In the genomic region with DNA sequence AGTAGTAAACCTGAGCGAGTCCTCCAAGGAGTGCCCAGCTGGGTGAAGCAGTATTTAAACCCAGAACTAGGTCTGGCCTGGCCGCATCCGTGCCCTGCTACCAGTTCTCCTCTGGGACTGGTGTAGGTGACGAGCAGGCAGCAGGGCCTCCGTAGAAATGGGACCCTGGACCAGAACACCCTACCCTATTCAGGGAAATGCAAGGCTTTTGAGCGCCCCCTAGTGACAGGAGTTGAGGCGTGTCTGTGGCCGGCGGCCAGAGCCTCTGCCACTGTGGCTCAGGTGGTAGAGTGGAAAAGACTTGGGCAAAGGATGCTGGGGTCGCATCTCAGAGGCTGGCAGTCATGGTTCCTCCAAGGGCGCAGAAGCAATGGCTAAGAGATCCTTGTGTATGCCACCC, we compare ENCODE assay signal across 8 mouse cellular contexts.
DNase-seq lines count a peak whose midpoint lies in the region; ATAC-seq and TF ChIP-seq lines count a peak whose summit lies in the region.

No protein-coding gene starts in this region.

- 39% methylated on average over 11 of the region's 11 CpGs for WGBS in lung, embryonic 14.5 days

- H3K36me3 ChIP-seq in lung, embryonic 14.5 days (ENCODE audit: insufficient read depth), result peaks cover 45% of the 10 kb centered on the region

- H3K4me2 ChIP-seq in lung, embryonic 14.5 days, result no peak overlapping the region

- peak; percentile 59 for DNase-seq in 3134 (ENCODE audit: extremely low read depth, insufficient read length, low spot score)
- DNase-seq in CD8-positive naive resting alpha-beta T cell, adult 2 months (ENCODE audit: low read depth in 2 of 2, low spot score in 2 of 2), result peak; percentile 4 to 7
- peak; percentile 80 for DNase-seq in cerebellum, adult 8-10 months
- DNase-seq in forelimb bud, embryonic 11.5 days (ENCODE audit: low read depth, low spot score), result peak; percentile 49
- DNase-seq in kidney, adult 9 months, result peak; percentile 62
- peak; percentile 79 for DNase-seq in lung, embryonic 14.5 days
- DNase-seq in retina, embryonic 14.5 days (ENCODE audit: low spot score), result peak; percentile 85

- H3K4me1 ChIP-seq in lung, embryonic 14.5 days (ENCODE audit: insufficient read depth), result no peaks in the 10 kb centered on the region

- H3K27ac ChIP-seq in lung, embryonic 14.5 days (ENCODE audit: low read depth), result no peak overlapping the region

- H3K9me3 ChIP-seq in lung, embryonic 14.5 days (ENCODE audit: low read depth, low read length), result no peaks in the 10 kb centered on the region

- no peaks in the 10 kb centered on the region for H3K27me3 ChIP-seq in lung, embryonic 14.5 days (ENCODE audit: insufficient read depth, low read length)

- ATAC-seq in lung, embryonic 14.5 days (ENCODE audit: insufficient read depth), result no peak
- ATAC-seq in inflammation-experienced regulatory T-cells, adult 6 months, result no peak

- TF ChIP-seq CTCF in lung, embryonic 14.5 days (IDR thresholded peaks at IDR 0.05; ENCODE audit: low read depth), result peak; percentile 82

- H3K9ac ChIP-seq in lung, embryonic 14.5 days, result no peak overlapping the region

- no peak overlapping the region for H3K4me3 ChIP-seq in lung, embryonic 14.5 days (ENCODE audit: low read depth, low read length)

Comparison
In these comparisons a context has a peak if more than half of its experiments do, and no peak if none do; other contexts are left out.
1. DNase-seq: peak in every context shown above with its lines; median percentile 85 in retina, embryonic 14.5 days; 80 in cerebellum, adult 8-10 months; 79 in lung, embryonic 14.5 days; 62 in kidney, adult 9 months; 59 in 3134; 49 in forelimb bud, embryonic 11.5 days; 6 in CD8-positive naive resting alpha-beta T cell, adult 2 months.